Mouse (Mus musculus) hindbrain, embryonic 12.5 days (tissue): Measurements from ENCODE around the gene Wfs1. TPM values are rescaled to one million over a fixed set of nuclear protein-coding genes. Genes with fewer than 3 reads are reported as not detected.

Source experiments
- ATAC-seq: fragments of 200-750 bp; cut with Nextera tagmentation; 2 replicates; pipeline ENCODE4 v1.8.0; 2017; ENCODE audit warnings: moderate TSS enrichment; ENCODE audit not compliant: low FRiP score
- H3K27ac ChIP-seq: fragments of 300-500 bp; sonication (generic); 2 replicates; pipeline ENCODE4 v1.5.1; 2016; ENCODE audit warnings: mild to moderate bottlenecking
- H3K27me3 ChIP-seq: fragments of 300-500 bp; sonication (generic); 2 replicates; pipeline ENCODE4 v1.6.1; 2016; ENCODE audit warnings: mild to moderate bottlenecking
- H3K36me3 ChIP-seq: fragments of 300-500 bp; sonication (generic); 2 replicates; pipeline ENCODE4 v1.6.1; 2016; ENCODE audit warnings: mild to moderate bottlenecking
- H3K4me1 ChIP-seq: fragments of 300-500 bp; sonication (generic); 2 replicates; pipeline ENCODE4 v1.6.1; 2016
- H3K4me2 ChIP-seq: fragments of 300-500 bp; sonication (generic); replicated peaks from 2 replicates; pipeline ENCODE4 v1.6.1; 2016; ENCODE audit warnings: mild to moderate bottlenecking
- H3K4me3 ChIP-seq: fragments of 300-500 bp; sonication (generic); 2 replicates; pipeline ENCODE4 v1.5.1; 2016; ENCODE audit warnings: mild to moderate bottlenecking
- H3K9ac ChIP-seq: fragments of 300-500 bp; sonication (generic); 2 replicates; pipeline ENCODE4 v1.6.1; 2016; ENCODE audit warnings: mild to moderate bottlenecking, moderate library complexity
- H3K9me3 ChIP-seq: fragments of 300-500 bp; sonication (generic); replicated peaks from 2 replicates; pipeline ENCODE4 v1.6.1; 2016; ENCODE audit warnings: mild to moderate bottlenecking
- WGBS: fragments of 180-500 bp; shearing (Covaris S2); methylation state at CpG from one replicate; pipeline ENCODE4 v1.1.7; 2016; 5-methylcytosine and 5-hydroxymethylcytosine counted together
- polyA plus RNA-seq: library from polyadenylated mRNA; unstranded; fragments of >200 nt; fragmentation: Nextera tagmentation; extraction: Ambion mirVana; gene quantifications from 2 replicates; pipeline ENCODE4 v1.2.1, GENCODE M21; 2016

Wfs1 gene
- polyA plus RNA-seq, 1 experiment from 2014 or later = 9.6 TPM

- no peak overlapping the region for H3K4me2 ChIP-seq
- ATAC-seq = no peak
- H3K4me1 ChIP-seq = peaks cover 6% of the 10 kb centered on the region; the same call in 1 of the 2 replicates
- 0 out of 2 replicates have a peak, but pooled peaks cover 2% of the 10 kb centered on the region for H3K36me3 ChIP-seq
- H3K27ac ChIP-seq = no peak overlapping the region
- H3K27me3 ChIP-seq = no peaks in the 10 kb centered on the region
- H3K9me3 ChIP-seq = no peaks in the 10 kb centered on the region
- H3K9ac ChIP-seq = no peak overlapping the region
- H3K4me3 ChIP-seq = no peak overlapping the region
- 88% methylated on average over 7 of the region's 7 CpGs for WGBS
These were observed 9.4 kb downstream of the Wfs1 start for GRCm38 (mm10) chr5:36979631-36980030.

- H3K27me3 ChIP-seq = no peaks in the 10 kb centered on the region
- WGBS = 86% methylated on average over 8 of the region's 8 CpGs
- H3K4me3 ChIP-seq = no peak overlapping the region
- H3K4me1 ChIP-seq = peaks cover 6% of the 10 kb centered on the region; the same call in 1 of the 2 replicates
- H3K9me3 ChIP-seq = no peaks in the 10 kb centered on the region
- H3K4me2 ChIP-seq = no peak overlapping the region
- H3K27ac ChIP-seq = no peak overlapping the region
- 0 out of 2 replicates have a peak, but pooled peaks cover 2% of the 10 kb centered on the region for H3K36me3 ChIP-seq
- no peak overlapping the region for H3K9ac ChIP-seq
- no peak for ATAC-seq
These were observed 10.0 kb downstream of the Wfs1 start for GRCm38 (mm10) chr5:36979001-36979400.

DNA sequence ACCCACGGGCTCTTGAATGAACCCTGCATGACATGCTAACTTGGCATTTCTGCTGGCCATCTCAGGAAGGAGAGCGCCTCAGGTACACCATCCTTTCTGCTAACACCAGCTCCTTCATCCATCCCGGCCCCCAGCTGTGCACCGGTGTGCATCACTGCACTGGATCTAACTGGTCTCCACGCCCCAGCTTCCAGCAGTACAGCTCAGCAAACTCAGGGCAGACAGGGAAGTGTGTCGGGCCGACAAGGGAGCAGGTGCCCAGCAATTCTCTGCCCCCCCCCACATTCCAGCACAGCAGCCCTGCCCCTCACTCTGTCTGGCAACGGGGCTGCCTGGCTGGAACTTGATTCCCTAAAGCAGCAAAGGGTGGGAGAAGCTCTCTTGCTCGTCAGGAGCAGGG is 11.2 kb downstream of the Wfs1 start:
- H3K27ac ChIP-seq = no peak overlapping the region
- no peak overlapping the region for H3K4me3 ChIP-seq
- H3K27me3 ChIP-seq = no peaks in the 10 kb centered on the region
- peaks cover 8% of the 10 kb centered on the region; the same call in 1 of the 2 replicates for H3K36me3 ChIP-seq
- no peak overlapping the region for H3K4me2 ChIP-seq
- ATAC-seq = no peak
- WGBS = 67% methylated on average over 9 of the region's 9 CpGs
- H3K9ac ChIP-seq = no peak overlapping the region
- H3K9me3 ChIP-seq = no peaks in the 10 kb centered on the region
- peaks cover 6% of the 10 kb centered on the region; the same call in 1 of the 2 replicates for H3K4me1 ChIP-seq

DNA sequence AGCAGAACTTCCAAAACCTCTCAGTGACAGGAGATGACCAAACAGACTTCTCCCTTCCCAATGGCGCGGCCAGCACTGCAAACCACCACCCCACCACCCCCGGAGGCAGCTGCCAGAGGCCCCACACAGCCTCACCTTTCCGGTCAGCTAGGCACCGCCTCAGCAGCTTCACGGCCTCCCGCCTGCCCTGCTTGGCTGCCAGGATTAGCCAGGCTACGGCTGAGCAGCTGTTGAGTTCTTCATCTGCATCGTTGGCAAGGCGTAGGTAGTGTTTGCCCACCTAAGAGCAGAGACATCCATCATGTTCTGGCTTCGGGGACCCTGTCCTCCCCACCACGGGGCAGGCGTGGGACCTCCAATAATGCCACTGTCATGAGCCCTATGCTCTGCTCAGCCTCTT is 13.7 kb downstream of the Wfs1 start:
- Histone ChIP-seq H3K9ac (no peak overlapping the region), H3K4me2 (no peak overlapping the region), H3K4me3 (no peak overlapping the region), H3K27me3 (no peaks in the 10 kb centered on the region), H3K36me3 (peaks cover 22% of the 10 kb centered on the region), H3K27ac (no peak overlapping the region), H3K9me3 (no peaks in the 10 kb centered on the region), H3K4me1 (peaks cover 6% of the 10 kb centered on the region; the same call in 1 of the 2 replicates)
- 86% methylated on average over 13 of the region's 13 CpGs for WGBS
- no peak for ATAC-seq

- H3K27ac ChIP-seq = no peak overlapping the region
- H3K9ac ChIP-seq = no peak overlapping the region
- no peak overlapping the region for H3K4me2 ChIP-seq
- no peaks in the 10 kb centered on the region for H3K9me3 ChIP-seq
- no peaks in the 10 kb centered on the region for H3K27me3 ChIP-seq
- H3K36me3 ChIP-seq = peaks cover 41% of the 10 kb centered on the region
- no peak for ATAC-seq
- WGBS = 83% methylated on average over 8 of the region's 8 CpGs
- H3K4me1 ChIP-seq = no peaks in the 10 kb centered on the region
- no peak overlapping the region for H3K4me3 ChIP-seq
These were observed 17.4 kb downstream of the Wfs1 start for GRCm38 (mm10) chr5:36971587-36971986.

DNA sequence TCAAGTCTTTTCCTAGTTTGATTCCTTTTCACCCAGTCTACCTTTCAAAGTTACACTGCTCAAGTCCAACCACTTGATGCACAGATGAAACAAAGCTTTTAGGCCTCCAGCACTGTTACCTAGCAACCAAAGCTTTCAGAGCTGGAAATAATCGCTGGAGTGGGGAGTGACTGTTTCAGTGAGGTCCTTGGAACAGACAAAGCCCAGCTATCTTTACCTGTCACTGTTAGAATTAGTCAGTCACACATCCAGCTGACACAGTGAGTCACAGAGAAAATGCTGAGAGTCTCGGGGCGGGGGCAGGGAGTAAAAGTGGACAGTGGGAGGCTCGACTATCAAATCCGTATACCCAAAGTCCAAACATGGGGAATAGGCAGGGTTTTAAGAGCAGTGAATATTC is 28.5 kb downstream of the Wfs1 start:
- Histone ChIP-seq H3K4me1 (peaks cover 10% of the 10 kb centered on the region), H3K27me3 (0 out of 2 replicates have a peak, but pooled peaks cover 8% of the 10 kb centered on the region), H3K27ac (no peak overlapping the region), H3K9me3 (no peaks in the 10 kb centered on the region), H3K36me3 (0 out of 2 replicates have a peak, but pooled peaks cover 3% of the 10 kb centered on the region), H3K4me2 (no peak overlapping the region), H3K4me3 (no peak overlapping the region), H3K9ac (no peak overlapping the region)
- peak; percentile 23 for ATAC-seq
- 13% methylated on average over 5 of the region's 5 CpGs for WGBS

GRCm38 (mm10) chr5:36958837-36959236 is 30.2 kb downstream of the Wfs1 start:
- peak; percentile 38; the same call in 1 of the 2 replicates for ATAC-seq
- Histone ChIP-seq H3K36me3 (no peaks in the 10 kb centered on the region), H3K27me3 (0 out of 2 replicates have a peak, but pooled peaks cover 8% of the 10 kb centered on the region), H3K4me3 (no peak overlapping the region), H3K9ac (no peak overlapping the region), H3K4me1 (peaks cover 10% of the 10 kb centered on the region), H3K9me3 (no peaks in the 10 kb centered on the region), H3K4me2 (no peak overlapping the region), H3K27ac (no peak overlapping the region)
- WGBS = 32% methylated on average over 5 of the region's 5 CpGs

GRCm38 (mm10) chr5:36955366-36955765 is 33.6 kb downstream of the Wfs1 start:
- no peak for ATAC-seq
- no peak overlapping the region for H3K4me2 ChIP-seq
- H3K4me3 ChIP-seq = no peak overlapping the region
- no peak overlapping the region for H3K27ac ChIP-seq
- 21% methylated on average over 4 of the region's 4 CpGs for WGBS
- no peaks in the 10 kb centered on the region for H3K9me3 ChIP-seq
- H3K27me3 ChIP-seq = 0 out of 2 replicates have a peak, but pooled peaks cover 8% of the 10 kb centered on the region
- H3K9ac ChIP-seq = no peak overlapping the region
- peaks cover under 1% of the 10 kb centered on the region for H3K4me1 ChIP-seq
- H3K36me3 ChIP-seq = no peaks in the 10 kb centered on the region

GRCm38 (mm10) chr5:36952311-36952710 is 36.7 kb downstream of the Wfs1 start:
- no peak for ATAC-seq
- no peaks in the 10 kb centered on the region for H3K36me3 ChIP-seq
- no peaks in the 10 kb centered on the region for H3K4me1 ChIP-seq
- 90% methylated on average over 15 of the region's 15 CpGs for WGBS
- no peak overlapping the region for H3K27ac ChIP-seq
- no peak overlapping the region for H3K9ac ChIP-seq
- no peak overlapping the region for H3K4me2 ChIP-seq
- peaks cover 5% of the 10 kb centered on the region for H3K27me3 ChIP-seq
- H3K9me3 ChIP-seq = no peaks in the 10 kb centered on the region
- no peak overlapping the region for H3K4me3 ChIP-seq

DNA sequence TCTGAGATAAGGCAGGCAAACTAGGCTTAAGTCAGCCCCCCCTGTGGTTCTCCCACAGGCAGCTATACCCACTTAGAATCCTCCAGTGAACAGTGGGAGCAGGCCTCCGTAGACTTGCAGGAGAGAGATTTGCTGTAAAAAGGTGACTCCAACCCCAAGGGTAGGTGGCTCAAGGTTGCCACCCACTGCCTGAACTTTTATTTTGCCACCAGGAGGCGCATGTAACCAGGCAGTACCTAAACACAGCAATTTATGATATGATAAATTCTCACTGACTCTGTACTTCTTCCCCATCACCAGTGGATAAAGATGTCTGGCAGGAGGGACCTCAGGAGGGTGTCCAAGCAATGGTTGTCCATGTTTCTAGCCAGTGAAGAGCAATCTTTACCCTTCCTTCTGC is 38.1 kb downstream of the Wfs1 start:
- ATAC-seq = no peak
- 0 out of 2 replicates have a peak, but pooled peaks cover 3% of the 10 kb centered on the region for H3K4me1 ChIP-seq
- H3K4me2 ChIP-seq = no peak overlapping the region
- H3K27me3 ChIP-seq = peaks cover 5% of the 10 kb centered on the region
- 47% methylated on average over 2 of the region's 2 CpGs for WGBS
- H3K36me3 ChIP-seq = no peaks in the 10 kb centered on the region
- H3K27ac ChIP-seq = no peak overlapping the region
- no peak overlapping the region for H3K4me3 ChIP-seq
- H3K9me3 ChIP-seq = no peaks in the 10 kb centered on the region
- H3K9ac ChIP-seq = no peak overlapping the region

DNA sequence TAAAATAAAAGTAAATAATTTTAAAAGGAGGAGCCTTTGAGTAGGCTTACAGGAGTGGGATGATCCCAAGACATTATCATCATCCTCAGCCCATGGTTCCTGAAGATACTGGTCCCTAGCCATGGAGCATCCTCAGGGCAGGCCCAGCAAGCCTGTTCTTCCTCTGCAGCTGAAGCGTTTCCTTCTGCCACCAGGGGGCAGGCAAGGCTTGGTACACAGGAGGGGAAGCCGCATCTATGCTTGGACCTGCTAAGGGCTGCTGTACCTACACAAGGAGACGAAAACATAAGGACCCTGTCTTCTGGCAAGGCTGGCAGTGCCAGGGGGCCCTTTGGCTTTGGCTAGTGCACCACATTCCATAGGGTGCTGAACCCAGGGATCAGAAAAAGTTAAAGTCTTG is 40.2 kb downstream of the Wfs1 start:
- no peak overlapping the region for H3K4me2 ChIP-seq
- no peak overlapping the region for H3K4me3 ChIP-seq
- H3K9ac ChIP-seq = no peak overlapping the region
- H3K27me3 ChIP-seq = peaks cover 5% of the 10 kb centered on the region
- 11% methylated on average over 3 of the region's 3 CpGs for WGBS
- H3K27ac ChIP-seq = no peak overlapping the region
- H3K4me1 ChIP-seq = peaks cover 13% of the 10 kb centered on the region
- peak; percentile 47; the same call in 1 of the 2 replicates for ATAC-seq
- H3K9me3 ChIP-seq = no peaks in the 10 kb centered on the region
- H3K36me3 ChIP-seq = no peaks in the 10 kb centered on the region

GRCm38 (mm10) chr5:36946445-36946844 is 42.6 kb downstream of the Wfs1 start:
- H3K9me3 ChIP-seq = no peaks in the 10 kb centered on the region
- H3K36me3 ChIP-seq = no peaks in the 10 kb centered on the region
- no peak for ATAC-seq
- WGBS = 11% methylated on average over 5 of the region's 5 CpGs
- no peak overlapping the region for H3K4me2 ChIP-seq
- no peak overlapping the region for H3K9ac ChIP-seq
- no peak overlapping the region for H3K4me3 ChIP-seq
- no peak overlapping the region for H3K27ac ChIP-seq
- peaks cover 13% of the 10 kb centered on the region for H3K4me1 ChIP-seq
- H3K27me3 ChIP-seq = peaks cover 5% of the 10 kb centered on the region

- no peak overlapping the region for H3K4me3 ChIP-seq
- peaks cover 13% of the 10 kb centered on the region for H3K4me1 ChIP-seq
- no peak overlapping the region for H3K9ac ChIP-seq
- H3K27ac ChIP-seq = no peak overlapping the region
- peaks cover 5% of the 10 kb centered on the region for H3K27me3 ChIP-seq
- no peak for ATAC-seq
- H3K9me3 ChIP-seq = no peaks in the 10 kb centered on the region
- no peaks in the 10 kb centered on the region for H3K36me3 ChIP-seq
- WGBS = 81% methylated on average over 2 of the region's 2 CpGs
- no peak overlapping the region for H3K4me2 ChIP-seq
These were observed 43.3 kb downstream of the Wfs1 start for GRCm38 (mm10) chr5:36945713-36946112.
